Mouse (Mus musculus) ES-Bruce4 (cell line): Measurements from ENCODE around the gene Uggt2.
A peak's percentile ranks its signal among the peaks of the same experiment; 100 is the strongest.

ENCODE experiments used
- CTCF ChIP-seq: IDR thresholded peaks from one replicate; pipeline ENCODE4 v1.8.1; 2011; ENCODE audit warnings: low read depth, low read length
- EP300 ChIP-seq: IDR thresholded peaks from 2 replicates; pipeline ENCODE4 v1.6.1; 2011; ENCODE audit warnings: low read depth, low read length; ENCODE audit not compliant: insufficient read depth
- POLR2A ChIP-seq: IDR thresholded peaks from one replicate; pipeline ENCODE4 v1.8.1; 2011; ENCODE audit warnings: low read length; ENCODE audit not compliant: insufficient read depth

DNA sequence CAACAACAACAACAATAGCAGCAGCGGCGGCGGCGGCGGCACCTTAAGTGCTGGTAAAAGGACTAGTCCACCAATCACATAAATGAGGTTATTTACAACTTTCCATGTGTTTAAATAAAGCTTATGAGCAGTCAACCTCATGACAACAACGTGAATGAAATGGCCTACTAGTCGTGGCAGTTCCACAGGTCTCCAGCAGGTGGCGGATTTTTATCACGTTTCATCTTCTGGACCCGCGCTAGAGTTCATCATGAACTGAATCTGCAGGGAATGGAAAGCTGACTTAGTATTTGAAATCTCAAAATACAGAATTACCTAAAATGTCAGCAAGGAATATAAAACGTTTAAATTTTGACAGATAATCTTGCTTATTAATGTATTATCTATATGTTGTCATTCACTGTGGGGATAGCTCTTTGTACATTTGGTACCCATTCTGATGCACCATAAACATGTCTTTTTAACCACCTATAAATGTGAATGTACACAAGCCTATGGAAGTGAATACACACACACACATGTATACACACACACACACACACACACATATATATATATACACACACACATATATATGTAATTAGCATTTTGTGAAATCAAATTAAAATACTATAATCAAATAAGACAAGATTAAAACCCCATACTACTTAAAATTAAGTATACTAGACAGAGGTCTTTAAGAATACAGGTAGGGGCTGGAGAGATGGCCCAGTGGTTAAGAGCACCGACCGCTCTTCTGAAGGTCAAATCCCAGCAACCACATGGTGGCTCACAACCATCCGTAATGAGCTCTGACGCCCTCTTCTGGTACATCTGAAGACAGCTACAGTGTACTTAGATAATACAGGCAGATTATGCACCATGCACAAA, 112.3 kb downstream of the Uggt2 start:
- peak; percentile 61 for TF ChIP-seq CTCF
- TF ChIP-seq POLR2A = no peak
- TF ChIP-seq EP300 = no peak
